Mouse (Mus musculus): Measurements from ENCODE around the gene Bend5. TPM values are rescaled to one million over a fixed set of nuclear protein-coding genes. Genes with fewer than 3 reads are reported as not detected.

Gene Bend5
- polyA plus RNA-seq, 1 experiment = 24.3 TPM

DNA sequence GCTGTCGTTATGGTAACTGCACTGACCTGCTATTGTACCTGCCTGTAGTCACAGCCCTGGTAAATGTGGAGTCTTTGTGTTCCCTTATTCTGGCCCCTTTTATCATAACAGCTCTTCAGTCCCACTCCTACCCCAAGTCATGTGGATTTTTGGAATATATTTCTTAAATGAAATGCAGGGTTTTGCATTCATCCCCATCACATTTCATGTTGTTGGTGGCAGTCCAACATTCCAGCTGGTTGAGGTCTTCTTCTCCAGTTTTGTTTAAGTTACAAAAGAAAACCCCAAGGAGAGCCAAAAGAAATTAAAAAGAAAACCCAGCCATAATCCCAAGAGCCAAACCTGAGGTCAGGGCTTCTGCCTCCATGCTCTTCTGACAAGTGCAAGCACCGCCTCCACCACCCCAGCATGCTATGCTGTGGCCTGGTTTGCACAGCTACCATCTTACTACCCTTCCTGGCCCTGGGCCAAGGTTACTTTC lies 52.5 kb downstream of the Bend5 start:
- no peak for DNase-seq
- Histone ChIP-seq H3K27ac (ENCODE audit: insufficient read depth, low read depth, low read length) (no peak overlapping the region), H3K36me3 (ENCODE audit: control insufficient read depth, insufficient read depth, low read length) (no peaks in the 10 kb centered on the region), H3K27me3 (replicated peaks; ENCODE audit: control insufficient read depth, insufficient read depth, low read length) (no peaks in the 10 kb centered on the region), H3K4me3 (ENCODE audit: insufficient read depth, low read depth, low read length) (no peak overlapping the region), H3K4me1 (ENCODE audit: control insufficient read depth, insufficient read depth, low read length) (no peaks in the 10 kb centered on the region)
- TF ChIP-seq POLR2A (IDR thresholded peaks at IDR 0.05; ENCODE audit: low read depth, low read length) (no peak), CTCF (conservative IDR thresholded peaks at IDR 0.05; ENCODE audit: insufficient read depth, insufficient read length, low read depth, low read length) (no peak)
- 74% methylated on average over 2 of the region's 2 CpGs for WGBS

GRCm38 (mm10) chr4:111467796-111468195 lies 53.0 kb downstream of the Bend5 start:
- WGBS = 73% methylated on average over 4 of the region's 4 CpGs

GRCm38 (mm10) chr4:111469847-111470246 lies 55.0 kb downstream of the Bend5 start:
- Histone ChIP-seq H3K27ac (ENCODE audit: insufficient read depth, low read depth, low read length) (no peak overlapping the region), H3K36me3 (ENCODE audit: control insufficient read depth, insufficient read depth, low read length) (no peaks in the 10 kb centered on the region), H3K4me3 (ENCODE audit: insufficient read depth, low read depth, low read length) (no peak overlapping the region), H3K4me1 (ENCODE audit: control insufficient read depth, insufficient read depth, low read length) (no peaks in the 10 kb centered on the region), H3K27me3 (replicated peaks; ENCODE audit: control insufficient read depth, insufficient read depth, low read length) (no peaks in the 10 kb centered on the region)
- no peak for DNase-seq
- 77% methylated on average over 2 of the region's 2 CpGs for WGBS
- TF ChIP-seq POLR2A (IDR thresholded peaks at IDR 0.05; ENCODE audit: low read depth, low read length) = no peak
- TF ChIP-seq CTCF (conservative IDR thresholded peaks at IDR 0.05; ENCODE audit: insufficient read depth, insufficient read length, low read depth, low read length) = no peak

More at GRCm38 (mm10) chr4:111467796-111468195, 53.0 kb downstream of the Bend5 start:
- Histone ChIP-seq H3K4me3 (ENCODE audit: insufficient read depth, low read depth, low read length) (no peak overlapping the region), H3K27ac (ENCODE audit: insufficient read depth, low read depth, low read length) (no peak overlapping the region), H3K27me3 (replicated peaks; ENCODE audit: control insufficient read depth, insufficient read depth, low read length) (no peaks in the 10 kb centered on the region), H3K36me3 (ENCODE audit: control insufficient read depth, insufficient read depth, low read length) (no peaks in the 10 kb centered on the region), H3K4me1 (ENCODE audit: control insufficient read depth, insufficient read depth, low read length) (no peaks in the 10 kb centered on the region)
- TF ChIP-seq POLR2A (IDR thresholded peaks at IDR 0.05; ENCODE audit: low read depth, low read length) = no peak
- no peak for TF ChIP-seq CTCF (conservative IDR thresholded peaks at IDR 0.05; ENCODE audit: insufficient read depth, insufficient read length, low read depth, low read length)
- no peak for DNase-seq

DNA sequence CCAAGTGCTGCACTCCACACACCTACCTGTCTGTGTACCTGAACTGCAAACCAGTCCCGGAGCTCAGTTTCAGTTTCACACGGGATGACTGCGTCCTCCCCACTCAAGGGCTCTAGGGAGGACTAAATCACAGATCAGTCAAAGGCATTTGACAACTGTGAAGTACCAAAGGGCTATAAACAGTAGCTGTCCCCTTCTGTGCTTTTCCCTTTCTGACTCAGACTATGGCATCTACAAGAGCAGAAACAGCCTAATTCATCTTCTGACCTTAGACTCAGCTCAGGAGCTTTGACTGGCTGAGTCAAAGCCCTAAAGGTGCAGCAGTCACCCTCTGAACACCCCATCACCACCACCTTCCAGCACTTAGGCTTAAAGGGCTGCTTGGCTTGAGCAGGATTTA lies 56.9 kb downstream of the Bend5 start:
- Histone ChIP-seq H3K4me1 (ENCODE audit: control insufficient read depth, insufficient read depth, low read length) (no peaks in the 10 kb centered on the region), H3K4me3 (ENCODE audit: insufficient read depth, low read depth, low read length) (no peak overlapping the region), H3K27ac (ENCODE audit: insufficient read depth, low read depth, low read length) (no peak overlapping the region), H3K36me3 (ENCODE audit: control insufficient read depth, insufficient read depth, low read length) (no peaks in the 10 kb centered on the region), H3K27me3 (replicated peaks; ENCODE audit: control insufficient read depth, insufficient read depth, low read length) (no peaks in the 10 kb centered on the region)
- no peak for DNase-seq
- WGBS = 64% methylated on average over 3 of the region's 3 CpGs
- no peak for TF ChIP-seq POLR2A (IDR thresholded peaks at IDR 0.05; ENCODE audit: low read depth, low read length)
- no peak for TF ChIP-seq CTCF (conservative IDR thresholded peaks at IDR 0.05; ENCODE audit: insufficient read depth, insufficient read length, low read depth, low read length)

DNA sequence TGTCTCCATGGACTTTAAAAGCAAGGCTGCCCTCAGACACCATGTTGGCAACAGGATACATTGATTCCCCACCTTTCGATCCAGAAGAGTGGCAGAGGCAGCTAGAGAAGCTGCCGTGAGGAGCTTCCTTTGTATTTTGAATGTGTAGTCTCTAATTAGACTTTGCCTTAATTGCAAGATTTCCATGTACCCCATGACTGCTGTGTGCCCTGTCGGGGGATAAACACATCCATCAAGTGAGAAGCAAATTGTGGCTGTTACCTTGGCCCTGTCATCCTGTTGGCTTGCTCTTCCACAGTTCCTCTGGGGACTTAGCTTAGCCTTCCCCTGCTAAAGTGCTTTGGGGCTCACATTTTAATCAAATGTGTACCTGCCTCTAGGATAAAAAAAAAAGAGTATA lies 57.7 kb downstream of the Bend5 start:
- no peaks in the 10 kb centered on the region for H3K27me3 ChIP-seq (replicated peaks; ENCODE audit: control insufficient read depth, insufficient read depth, low read length)
- no peak for DNase-seq
- H3K36me3 ChIP-seq (ENCODE audit: control insufficient read depth, insufficient read depth, low read length) = no peaks in the 10 kb centered on the region
- TF ChIP-seq POLR2A (IDR thresholded peaks at IDR 0.05; ENCODE audit: low read depth, low read length) (no peak), CTCF (conservative IDR thresholded peaks at IDR 0.05; ENCODE audit: insufficient read depth, insufficient read length, low read depth, low read length) (no peak)
- H3K4me3 ChIP-seq (ENCODE audit: insufficient read depth, low read depth, low read length) = no peak overlapping the region
- H3K4me1 ChIP-seq (ENCODE audit: control insufficient read depth, insufficient read depth, low read length) = no peaks in the 10 kb centered on the region
- 70% methylated on average over 3 of the region's 3 CpGs for WGBS
- no peak overlapping the region for H3K27ac ChIP-seq (ENCODE audit: insufficient read depth, low read depth, low read length)

DNA sequence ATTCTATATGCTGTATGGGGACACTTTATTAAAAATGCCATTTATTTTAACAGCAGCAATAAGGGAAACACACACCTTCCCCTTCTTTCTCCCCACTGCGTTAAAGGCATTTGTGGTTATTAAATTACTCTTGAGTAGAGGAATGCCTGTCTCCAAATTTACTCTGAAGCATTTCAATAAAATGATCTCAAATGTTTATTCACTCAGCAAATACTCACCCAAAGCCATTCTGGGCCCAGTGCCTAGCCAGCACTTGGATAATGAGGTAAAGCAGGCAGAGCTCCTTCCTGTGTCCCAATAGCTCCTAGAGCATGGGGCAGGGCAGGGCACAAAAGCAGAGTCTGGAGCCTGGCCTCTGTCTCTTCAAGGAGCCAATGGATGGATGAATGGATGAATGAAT lies 58.2 kb downstream of the Bend5 start:
- no peaks in the 10 kb centered on the region for H3K36me3 ChIP-seq (ENCODE audit: control insufficient read depth, insufficient read depth, low read length)
- DNase-seq = no peak
- H3K4me1 ChIP-seq (ENCODE audit: control insufficient read depth, insufficient read depth, low read length) = no peaks in the 10 kb centered on the region
- no peaks in the 10 kb centered on the region for H3K27me3 ChIP-seq (replicated peaks; ENCODE audit: control insufficient read depth, insufficient read depth, low read length)
- H3K27ac ChIP-seq (ENCODE audit: insufficient read depth, low read depth, low read length) = no peak overlapping the region
- no peak overlapping the region for H3K4me3 ChIP-seq (ENCODE audit: insufficient read depth, low read depth, low read length)
- TF ChIP-seq CTCF (conservative IDR thresholded peaks at IDR 0.05; ENCODE audit: insufficient read depth, insufficient read length, low read depth, low read length) (no peak), POLR2A (IDR thresholded peaks at IDR 0.05; ENCODE audit: low read depth, low read length) (no peak)
- WGBS = 82% methylated on average over 1 of the region's 1 CpGs

- Histone ChIP-seq H3K27me3 (replicated peaks; ENCODE audit: control insufficient read depth, insufficient read depth, low read length) (no peaks in the 10 kb centered on the region), H3K4me1 (ENCODE audit: control insufficient read depth, insufficient read depth, low read length) (no peaks in the 10 kb centered on the region), H3K36me3 (ENCODE audit: control insufficient read depth, insufficient read depth, low read length) (no peaks in the 10 kb centered on the region), H3K4me3 (ENCODE audit: insufficient read depth, low read depth, low read length) (no peak overlapping the region), H3K27ac (ENCODE audit: insufficient read depth, low read depth, low read length) (no peak overlapping the region)
- TF ChIP-seq CTCF (conservative IDR thresholded peaks at IDR 0.05; ENCODE audit: insufficient read depth, insufficient read length, low read depth, low read length) (no peak), POLR2A (IDR thresholded peaks at IDR 0.05; ENCODE audit: low read depth, low read length) (no peak)
- DNase-seq = no peak
- WGBS = 53% methylated on average over 10 of the region's 10 CpGs
These were observed 60.7 kb downstream of the Bend5 start for GRCm38 (mm10) chr4:111475374-111475971.
